Mouse (Mus musculus) erythroblast, embryonic 14.5 days (primary cell): Measurements from ENCODE around the gene Gm13199.

ENCODE experiments used
- GATA1 ChIP-seq: IDR thresholded peaks from 2 replicates; pipeline ENCODE4 v1.6.1; 2012; ENCODE audit warnings: low read length, inconsistent platforms, mixed read lengths
- TAL1 ChIP-seq: IDR thresholded peaks from 3 replicates; pipeline ENCODE4 v1.6.1; 2012; ENCODE audit warnings: low read length, inconsistent platforms, mixed read lengths

DNA sequence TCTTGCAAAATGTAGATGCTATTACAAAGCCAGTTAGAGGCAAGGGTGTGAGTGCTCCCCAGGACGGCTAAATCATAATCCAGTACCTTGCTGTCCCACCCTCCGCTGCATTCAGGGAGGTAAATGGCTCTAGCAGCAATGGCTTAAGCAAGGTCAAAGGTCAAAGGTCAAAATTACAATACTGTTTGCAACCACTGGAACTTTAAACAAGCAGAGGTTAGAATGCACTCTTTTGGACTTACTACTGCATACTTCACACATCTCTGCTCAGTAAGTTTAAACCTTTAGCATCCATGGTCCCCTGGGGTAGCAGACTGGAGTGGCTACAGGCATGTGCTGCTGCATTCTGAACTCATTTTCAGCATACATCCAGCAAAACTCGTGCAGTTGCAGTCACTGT lies 14.7 kb upstream of the Gm13199 start:
- TF ChIP-seq GATA1 (no peak), TAL1 (no peak)
